Mouse (Mus musculus): ENCODE measurements at regions not wholly inside any gene's neighbourhood (a gene's known extent, or its start where the extent isn't known, plus 50 kb on each side); places are given as distances from the start of the nearest gene placed in this dataset.

DNA sequence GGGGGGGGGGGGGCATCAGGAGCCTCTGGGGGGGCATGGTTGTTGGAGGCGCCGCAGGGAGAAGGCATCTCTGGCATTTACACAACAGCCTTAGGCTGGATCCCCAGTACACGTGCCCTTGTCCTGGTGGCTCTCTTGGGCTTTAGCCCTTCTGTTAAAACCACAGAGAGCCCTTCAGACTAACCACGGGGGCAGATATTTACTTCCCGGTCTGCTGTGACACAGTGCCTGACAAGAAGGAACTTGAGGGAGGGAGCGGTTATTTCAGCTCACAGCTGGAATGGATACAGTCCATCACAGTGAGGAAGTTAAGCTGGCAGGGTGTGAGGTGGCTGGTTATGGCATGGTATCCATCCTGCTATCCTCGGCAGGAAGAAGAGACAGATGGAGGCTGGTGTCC lies 71.0 kb upstream of the Gm11733 start:
- no peak for DNase-seq

DNA sequence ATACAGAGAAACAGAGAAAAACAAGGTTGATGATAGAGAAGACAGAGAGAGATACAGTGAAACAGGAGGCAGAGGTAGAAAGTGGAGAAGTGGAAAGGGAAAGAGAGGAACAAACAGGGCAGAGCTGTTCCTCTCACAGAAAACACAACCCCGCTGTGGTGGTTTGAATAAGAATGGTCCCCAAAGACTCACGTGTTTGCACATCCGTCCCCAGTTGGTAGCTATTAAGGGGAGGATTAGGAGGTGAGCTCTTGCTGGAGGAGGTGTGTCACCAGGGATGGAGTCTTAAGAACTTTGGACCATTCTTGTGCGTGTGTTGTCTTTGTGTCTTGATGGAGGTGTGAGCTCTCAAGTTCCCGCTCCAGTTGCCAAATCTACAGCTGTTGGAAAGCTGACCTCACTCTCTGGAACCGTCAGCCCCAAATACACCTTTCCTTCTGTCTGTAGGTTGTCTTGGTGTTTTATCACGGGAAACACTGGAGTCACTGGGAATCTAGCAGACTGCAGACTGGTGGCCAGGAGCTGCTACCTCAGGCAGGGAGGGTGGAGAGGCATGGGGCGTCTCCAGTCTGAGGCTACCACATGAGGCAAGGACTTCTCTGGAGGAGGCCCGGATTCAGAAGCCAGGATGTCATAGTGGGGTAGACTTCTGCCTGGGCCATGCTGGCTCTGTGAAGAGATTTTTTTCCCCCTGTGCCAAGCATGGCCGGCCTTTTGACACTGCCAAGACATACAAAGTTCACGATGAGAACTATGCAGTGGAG lies 70.0 kb upstream of the Gm11733 start:
- no peak for DNase-seq

DNA sequence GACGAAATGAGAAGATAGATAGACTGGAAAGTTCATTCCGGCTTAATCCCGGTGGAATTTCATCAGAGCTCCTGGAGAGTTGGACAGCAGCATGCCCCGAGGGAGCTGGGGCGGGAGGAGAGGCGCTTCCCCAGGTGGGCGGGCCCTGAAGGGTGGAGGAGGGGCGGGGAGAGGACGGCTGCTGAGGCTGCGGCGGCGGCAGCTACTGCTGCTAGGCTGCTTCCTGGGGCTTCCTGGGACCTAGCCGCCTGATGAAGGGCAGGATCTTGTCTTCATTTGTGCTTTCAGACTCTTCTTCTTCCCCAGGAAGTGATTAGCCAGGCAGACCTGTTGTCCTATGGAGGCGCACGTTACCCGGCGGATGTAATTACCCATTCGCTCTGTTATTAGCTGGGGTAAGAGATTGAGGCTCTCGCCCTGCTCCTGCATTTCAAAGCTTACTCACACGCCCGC lies 69.3 kb upstream of the Gm11733 start:
- peak; percentile 48 to 57 for DNase-seq

DNA sequence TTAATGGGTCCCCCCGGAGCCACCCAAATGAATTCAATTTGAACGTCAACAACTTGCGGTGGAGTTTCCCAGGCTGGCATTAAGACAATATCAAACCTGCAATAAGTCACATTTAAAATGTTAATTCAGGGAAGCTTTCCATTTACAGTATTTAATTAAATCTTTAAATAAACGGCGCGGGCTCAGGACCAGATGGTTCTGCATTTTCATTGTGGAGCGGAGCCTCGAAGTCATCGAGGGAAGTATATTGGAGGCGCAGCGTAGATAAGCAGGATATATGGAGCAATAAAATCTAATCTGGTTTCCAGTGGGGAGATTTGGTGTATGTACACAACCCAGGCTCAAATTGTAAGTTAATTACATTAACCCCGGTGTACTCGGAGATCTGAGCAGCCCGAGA lies 68.7 kb upstream of the Gm11733 start:
- DNase-seq: no peak

DNA sequence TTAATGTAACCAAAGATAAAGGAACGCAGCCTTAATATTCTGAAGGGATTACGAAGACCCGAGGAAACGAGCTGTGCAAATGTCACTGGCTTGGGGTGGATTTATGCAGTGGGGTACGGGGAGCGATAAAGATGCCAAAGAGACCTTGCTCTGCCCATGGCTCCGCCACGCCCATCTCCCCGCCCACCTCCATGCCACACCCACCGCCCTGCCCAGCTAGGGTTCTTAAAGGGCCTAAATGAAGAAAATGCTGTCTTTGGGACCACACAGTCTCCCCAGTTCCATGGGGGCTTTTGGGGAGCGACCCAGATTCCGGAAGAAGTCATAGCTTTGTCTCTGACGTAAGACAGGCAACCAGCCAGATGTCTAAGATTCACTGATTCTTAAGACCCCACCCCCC lies 68.2 kb upstream of the Gm11733 start:
- DNase-seq: peak in 1 of 2 experiments; percentile 42

DNA sequence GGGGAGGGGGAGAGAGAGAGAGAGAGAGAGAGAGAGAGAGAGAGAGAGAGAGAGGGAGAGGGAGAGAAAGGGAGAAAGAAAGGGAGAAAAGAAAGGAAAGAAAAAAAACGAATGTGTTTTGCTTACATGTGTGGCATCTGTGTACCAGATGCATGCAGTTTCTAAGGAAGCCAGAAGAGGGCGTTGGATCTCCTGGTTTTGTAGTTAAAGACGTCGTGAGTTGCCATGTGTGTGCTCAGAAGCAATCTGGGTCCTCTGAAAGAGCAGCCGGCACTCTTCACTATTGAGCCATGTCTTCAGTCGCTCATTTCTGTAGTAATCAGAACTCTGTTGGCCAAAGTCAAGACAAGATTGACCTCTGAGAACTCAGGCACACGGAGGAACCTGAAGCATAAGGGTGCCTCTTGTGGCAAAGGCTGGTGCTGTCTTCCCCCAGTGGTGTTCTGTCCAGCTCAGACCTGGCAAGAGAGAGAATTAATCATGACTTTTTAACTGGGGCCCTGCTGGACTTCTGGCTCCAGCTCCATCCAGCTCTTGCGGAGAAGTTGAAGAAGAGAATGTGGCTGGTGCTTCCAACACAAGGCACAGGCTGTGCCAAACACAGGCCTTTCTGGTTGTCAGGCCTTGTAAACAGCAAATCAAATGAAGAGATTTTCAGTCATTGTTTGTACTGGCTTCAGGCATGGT lies 67.0 kb upstream of the Gm11733 start:
- no peak for DNase-seq

DNA sequence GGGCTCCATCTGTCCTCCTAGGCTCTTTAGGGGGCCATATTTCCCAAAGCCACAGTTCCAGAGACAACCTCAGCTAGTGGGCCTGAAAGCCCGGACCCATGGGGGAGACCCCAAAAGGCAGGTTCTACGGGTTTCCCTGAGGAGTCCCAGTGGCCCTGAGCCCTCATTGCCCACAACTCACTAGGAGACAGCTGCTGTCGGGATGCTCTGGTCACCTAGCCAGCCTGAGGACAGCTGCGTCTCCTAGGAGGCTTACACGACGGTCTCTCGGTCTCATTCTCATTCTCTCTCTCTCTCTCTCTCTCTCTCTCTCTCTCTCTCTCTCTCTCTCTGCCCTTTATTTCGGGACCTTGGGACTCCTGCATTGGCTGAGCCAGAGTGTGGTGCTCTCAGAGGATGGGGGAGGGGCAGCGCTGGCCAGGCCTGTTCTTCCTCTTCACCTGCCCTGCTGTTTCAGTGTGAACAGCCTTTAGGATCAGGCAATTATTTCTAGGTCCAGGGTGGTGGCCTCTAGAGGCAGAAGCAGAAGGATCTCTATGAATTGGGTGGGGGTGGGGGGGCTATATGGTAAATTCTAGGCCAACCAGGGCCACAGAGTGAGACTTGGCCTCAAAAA lies 66.1 kb upstream of the Gm11733 start:
- no peak for DNase-seq

DNA sequence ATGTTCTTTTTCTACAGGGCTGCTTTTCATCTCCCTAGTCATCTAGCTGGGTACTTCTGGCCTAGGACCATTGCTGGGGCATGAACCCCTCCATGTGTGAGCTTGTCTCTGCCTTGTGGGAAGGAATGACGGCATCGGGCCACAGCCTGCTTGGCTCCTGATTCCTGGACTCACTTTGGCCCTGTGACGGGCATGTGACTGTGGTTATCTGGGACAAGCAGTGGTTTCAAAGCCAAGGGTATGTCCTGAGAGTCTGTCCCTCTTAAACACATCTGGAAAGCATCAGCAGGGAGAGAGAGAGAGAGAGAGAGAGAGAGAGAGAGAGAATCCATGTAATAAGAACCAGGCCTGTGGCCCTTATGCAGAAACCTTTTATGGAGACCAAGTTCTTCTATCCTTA lies 65.2 kb upstream of the Gm11733 start:
- DNase-seq: no peak

DNA sequence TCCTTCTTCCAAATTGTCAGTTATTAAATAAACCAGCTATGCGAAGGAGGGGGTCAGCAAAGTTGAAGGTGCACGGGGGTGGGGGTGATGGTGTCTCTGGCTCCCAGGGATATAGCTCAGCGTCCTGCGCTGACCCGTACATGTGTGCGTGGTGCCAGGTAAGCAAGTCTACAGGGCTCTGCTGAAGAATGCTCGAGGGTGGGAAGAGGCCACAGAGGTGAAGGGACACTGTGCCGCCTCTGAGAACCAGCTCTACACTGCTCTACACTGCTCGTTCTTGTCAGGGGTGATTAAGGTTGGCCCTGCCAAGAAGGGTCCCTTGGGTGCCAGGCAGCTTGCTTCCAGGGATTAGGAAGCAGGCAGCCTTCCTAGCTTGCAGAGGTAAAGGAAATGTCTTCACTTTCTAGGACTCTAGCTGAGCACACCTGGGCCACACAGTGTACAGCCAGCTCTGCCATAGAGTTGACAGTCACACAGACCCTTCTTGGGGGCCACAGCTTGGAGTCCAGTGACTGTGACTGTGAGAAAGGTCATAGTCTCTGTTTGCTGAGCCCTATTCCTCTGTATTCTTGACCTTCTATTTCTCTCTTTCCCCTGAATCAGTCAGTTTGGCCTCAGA lies 64.7 kb upstream of the Gm11733 start:
- DNase-seq: no peak

DNA sequence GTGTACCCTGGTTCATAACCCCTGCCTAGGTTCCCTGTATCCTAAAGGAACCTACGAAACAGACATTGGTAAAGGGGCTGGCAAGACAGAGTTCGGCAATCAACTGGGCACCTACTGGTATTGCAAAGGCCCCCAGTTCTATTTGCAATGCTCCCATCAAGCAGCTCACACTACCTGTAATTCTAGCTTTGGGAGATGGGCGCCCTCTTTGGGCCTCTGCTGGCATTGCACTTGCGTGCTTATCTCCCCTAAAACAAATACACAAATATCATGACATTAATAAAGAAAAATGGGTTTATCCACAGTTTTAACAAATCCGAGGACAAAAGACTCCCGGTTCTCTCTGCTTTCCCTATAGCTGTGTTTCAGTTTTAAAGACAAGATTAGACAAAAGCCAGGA lies 61.5 kb upstream of the Gm11733 start:
- no peak for DNase-seq

DNA sequence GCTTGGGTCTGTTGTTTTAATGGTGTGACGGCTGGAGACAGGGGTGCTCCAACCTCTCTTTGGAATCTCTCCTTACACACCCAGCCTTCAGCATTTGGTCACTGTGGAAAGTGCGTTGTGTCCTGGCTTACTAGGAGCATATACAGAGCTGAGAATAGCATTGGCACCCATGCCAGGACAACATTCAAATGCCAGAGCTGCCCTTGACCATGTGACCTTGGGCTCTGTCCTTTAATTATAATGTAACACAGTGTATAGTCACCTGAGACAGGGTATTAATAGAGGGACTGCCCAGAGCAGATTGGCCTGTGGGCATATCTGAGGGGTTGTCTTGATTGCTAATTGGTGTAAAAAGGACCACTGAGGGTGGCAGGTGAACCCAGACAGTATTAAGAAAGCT lies 60.7 kb upstream of the Gm11733 start:
- DNase-seq: no peak

DNA sequence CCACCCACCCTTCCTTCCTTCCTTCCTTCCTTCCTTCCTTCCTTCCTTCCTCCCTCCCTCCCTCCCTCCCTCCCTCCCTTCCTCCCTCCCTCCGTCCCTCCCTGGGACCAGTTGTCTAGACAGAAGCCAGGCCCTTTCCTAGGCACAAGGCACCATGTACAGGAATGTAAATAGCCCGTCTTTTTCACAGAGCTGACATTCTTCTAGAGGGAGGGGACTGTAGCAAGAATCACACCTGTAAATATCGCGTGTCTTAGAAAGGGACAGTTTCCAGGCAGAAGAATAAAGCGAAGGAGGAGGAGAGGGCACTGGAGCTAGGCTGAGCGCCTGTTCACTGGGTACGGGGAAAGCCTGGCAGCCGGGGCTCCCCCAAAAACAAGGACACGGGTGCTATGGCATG lies 58.7 kb upstream of the Gm11733 start:
- no peak for DNase-seq

DNA sequence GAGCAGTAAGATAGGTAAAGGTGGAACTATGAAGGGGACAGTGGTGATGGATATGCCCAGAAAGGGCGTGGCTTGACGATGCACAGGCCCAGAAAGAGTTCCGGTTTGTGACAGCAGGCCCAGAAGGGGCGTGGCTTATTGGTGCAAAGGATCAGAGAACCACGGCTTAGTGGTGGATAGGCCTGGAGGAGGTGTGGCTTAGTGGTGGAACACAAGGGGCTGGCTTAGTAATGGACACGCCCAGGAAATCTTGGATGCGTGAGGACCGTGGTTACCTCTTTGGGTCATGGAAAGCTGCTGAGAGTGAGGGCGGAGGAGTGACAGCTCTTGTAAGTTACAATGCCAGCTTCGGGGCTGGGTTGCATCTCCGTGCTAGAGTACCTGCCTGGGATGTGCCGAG lies 58.2 kb upstream of the Gm11733 start:
- peak in 1 of 2 experiments; percentile 23 for DNase-seq

DNA sequence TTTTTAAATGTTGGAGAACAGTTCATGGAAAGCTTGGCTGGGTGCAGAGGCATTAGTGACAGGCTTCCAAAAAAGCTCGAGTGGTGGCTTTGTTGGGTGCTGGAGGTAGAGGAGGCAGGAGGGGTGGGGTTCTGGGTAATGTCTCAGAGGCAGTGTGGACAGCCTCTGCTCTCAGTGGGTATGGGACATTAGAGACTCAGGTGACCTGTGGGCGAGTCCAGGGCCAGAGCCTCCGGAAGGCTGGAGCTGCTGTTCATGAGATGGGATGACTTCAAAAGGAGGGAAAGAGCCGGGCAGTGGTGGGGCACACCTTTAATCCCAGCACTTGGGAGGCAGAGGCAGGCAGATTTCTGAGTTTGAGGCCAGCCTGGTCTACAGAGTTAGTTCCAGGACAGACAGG lies 57.5 kb upstream of the Gm11733 start:
- DNase-seq: no peak

DNA sequence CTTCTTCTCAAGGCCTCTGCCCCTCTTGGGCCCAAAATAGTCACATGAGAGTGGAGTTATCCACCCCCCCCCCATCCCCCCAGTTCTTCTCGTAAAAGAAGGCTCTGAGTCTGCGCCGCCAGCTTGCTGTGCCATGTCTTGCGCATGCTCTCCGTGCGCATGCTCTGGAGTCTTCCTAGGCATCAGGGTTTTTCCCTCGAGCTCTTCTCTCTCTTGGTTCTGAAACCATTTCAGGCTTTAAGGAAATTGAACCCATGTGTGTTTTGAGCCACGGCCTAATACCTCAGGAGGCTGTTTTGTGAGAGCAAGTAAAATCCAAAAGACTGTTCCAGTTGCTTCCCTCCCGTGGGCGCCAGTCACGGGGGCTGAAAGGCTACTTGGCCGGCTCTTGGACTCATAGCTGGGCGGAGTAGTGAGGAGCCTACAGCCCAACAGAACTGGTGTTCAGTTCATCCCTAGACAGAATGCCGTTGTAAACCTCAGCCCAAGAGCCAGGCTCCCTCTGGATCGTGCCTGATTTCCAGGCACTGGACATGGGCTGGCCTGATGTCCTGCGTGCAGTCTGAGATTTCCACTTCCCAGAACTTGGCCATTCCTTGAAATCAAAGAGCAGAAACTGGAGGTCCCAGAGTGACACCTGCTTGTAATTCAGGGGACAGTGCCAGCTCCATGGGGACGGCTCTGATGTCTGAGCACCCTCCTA lies 56.2 kb upstream of the Gm11733 start:
- no peak for DNase-seq

DNA sequence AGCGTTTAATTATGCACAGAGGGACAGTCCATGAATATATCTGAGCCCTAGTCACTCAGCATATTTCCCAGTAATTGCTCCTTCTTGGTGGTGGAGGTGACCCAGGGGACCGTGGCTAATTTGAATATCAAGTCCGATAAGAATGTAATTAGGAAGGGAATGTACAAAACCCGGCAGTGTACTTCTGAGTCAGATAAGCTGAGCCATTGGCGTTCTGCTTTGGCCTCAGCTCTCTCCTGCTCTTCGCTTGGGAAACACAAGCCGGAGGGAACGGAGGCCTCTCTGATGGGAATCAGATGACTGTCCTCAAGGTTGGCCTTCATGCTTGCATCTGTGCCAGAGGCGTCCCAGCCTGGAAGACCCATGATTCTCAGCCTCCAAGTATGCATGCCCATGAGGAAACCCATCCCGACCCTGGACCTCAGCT lies 54.8 kb upstream of the Gm11733 start:
- no peak for DNase-seq

DNA sequence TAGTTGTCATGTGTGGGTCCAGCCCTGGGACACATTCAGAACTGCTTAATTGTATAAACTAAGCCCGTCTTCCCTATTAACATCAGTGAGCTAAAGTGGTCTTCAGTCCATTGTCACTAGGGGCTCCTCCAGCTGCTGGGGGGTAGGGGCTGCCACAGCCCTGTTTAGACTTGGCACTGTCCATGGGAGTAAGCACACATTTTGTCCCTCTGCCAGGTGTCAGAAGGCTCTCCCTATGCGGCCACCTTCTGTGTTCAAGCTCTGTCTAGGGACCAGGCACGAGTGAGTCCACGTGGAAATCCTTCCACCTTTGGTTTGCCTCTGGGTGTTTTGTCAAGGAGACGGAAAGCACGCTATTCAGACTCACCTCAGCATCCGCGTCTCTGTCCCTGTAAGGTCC lies 54.3 kb upstream of the Gm11733 start:
- no peak for DNase-seq

DNA sequence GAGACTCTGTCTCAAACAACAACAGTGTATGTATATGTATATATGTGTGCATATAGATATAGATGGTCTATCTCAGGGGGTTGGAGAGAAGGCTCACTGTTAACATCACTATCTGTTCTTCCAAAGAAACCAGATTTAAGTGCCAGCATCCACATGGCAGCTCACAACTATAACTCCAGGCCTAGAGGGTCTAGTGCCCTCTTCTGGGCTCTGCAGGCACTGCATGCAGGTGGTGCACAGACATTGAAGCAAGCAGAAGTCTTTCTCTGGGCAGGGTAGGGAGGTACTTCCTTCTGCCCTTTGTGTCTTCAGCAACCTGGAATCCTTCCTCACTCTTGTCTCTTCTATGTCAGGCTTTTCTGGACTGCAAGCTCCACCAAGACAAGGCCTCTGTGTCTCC lies 50.1 kb upstream of the Gm11733 start:
- DNase-seq: no peak
